Mouse (Mus musculus) mouse trophoblast stem cell (cell line): ENCODE data around the gene Krtap3-1.

Experiments used
- in situ Hi-C, 2 experiments: fragments of 300-500 bp; cut with MseI, MboI; formaldehyde crosslinking; loops; 2 replicates in 1 of 2; 3 replicates in 1 of 2; pipeline ENCODE4 v1.15.1; 2025

Gene Krtap3-1

DNA sequence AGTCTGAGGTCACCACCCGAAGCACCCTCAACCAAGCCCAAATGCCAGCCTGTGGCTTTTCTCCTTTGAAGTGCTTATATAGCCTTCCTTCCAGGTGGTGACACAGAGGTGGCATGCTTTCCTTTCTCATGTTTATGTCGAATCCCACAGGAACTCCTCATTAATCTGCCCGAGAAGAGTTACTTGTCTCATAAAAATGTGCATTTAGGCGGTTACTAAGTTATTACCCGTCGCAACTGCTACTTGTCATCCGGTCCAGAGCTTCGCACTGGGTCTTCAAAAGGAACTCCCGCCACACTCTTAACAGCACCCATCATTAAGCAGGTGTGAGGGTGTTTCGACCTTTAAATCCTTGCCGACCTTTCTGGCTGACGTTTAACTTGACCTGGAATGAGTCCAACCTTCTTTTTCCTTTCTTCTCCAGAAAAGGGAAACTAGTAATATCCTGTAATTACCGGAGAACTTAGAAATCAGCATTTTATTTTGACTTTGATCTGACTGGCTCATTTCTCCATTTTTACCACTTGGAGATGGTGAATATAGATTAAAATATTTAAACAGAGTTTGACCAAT is 45.1 kb downstream of the Krtap3-1 start, which contains the start of gene Krt39:
TSS of gene Krt39 (minus strand) at position 51 of the 573 bp plus-strand sequence.
- in situ Hi-C loops = no loop called here
